In genomic region chr14:23400777-23401469, GRCm38 (mm10) we compare ENCODE assay signal across 7 mouse cellular contexts.
DNase-seq lines count a peak whose midpoint lies in the region; ATAC-seq and TF ChIP-seq lines count a peak whose summit lies in the region.

No protein-coding gene starts in this region.

- no peaks in the 10 kb centered on the region for H3K36me3 ChIP-seq in C2C12 (ENCODE audit: control insufficient read depth, insufficient read depth)
- H3K36me3 ChIP-seq in kidney, postnatal 0 days (ENCODE audit: insufficient read depth, low read length) = no peaks in the 10 kb centered on the region

- H3K79me3 ChIP-seq in C2C12 (ENCODE audit: low read depth) = no peaks in the 10 kb centered on the region

- peak; percentile 42 for TF ChIP-seq CTCF in C2C12 (IDR thresholded peaks at IDR 0.05; ENCODE audit: control insufficient read depth, insufficient read depth, insufficient read length)
- peak; percentile 82 for TF ChIP-seq CTCF in kidney, postnatal 0 days (IDR thresholded peaks at IDR 0.05; ENCODE audit: low read depth)
- peak; percentile 24; the same call in 1 of the 2 replicates for TF ChIP-seq CTCF in lung, adult 2 months (IDR thresholded peaks at IDR 0.05; ENCODE audit: insufficient read depth, low read length)

- peak; percentile 90 for DNase-seq in NIH3T3 (ENCODE audit: low read depth)
- DNase-seq in embryo, embryonic 10 days (ENCODE audit: low spot score) = peak; percentile 87
- peak; percentile 24 to 33 for DNase-seq in heart, adult 9 months (ENCODE audit: low spot score in 2 of 2)
- DNase-seq in kidney, postnatal 0 days (ENCODE audit: low spot score) = peak; percentile 96
- DNase-seq in lung, adult 2 months = no peak
- DNase-seq in retina, embryonic 14.5 days (ENCODE audit: low spot score) = peak; percentile 89

- H3K9me3 ChIP-seq in kidney, postnatal 0 days (replicated peaks; ENCODE audit: low read length) = no peaks in the 10 kb centered on the region

- no peak overlapping the region for H3K4me2 ChIP-seq in kidney, postnatal 0 days (ENCODE audit: low read length)

- 0 out of 2 replicates have a peak, but pooled peaks have one; percentile 72 for ATAC-seq in kidney, postnatal 0 days (replicated peaks; ENCODE audit: low FRiP score, low read depth)

- no peak overlapping the region for H3K4me3 ChIP-seq in C2C12 (ENCODE audit: insufficient read depth, poor library complexity, severe bottlenecking)
- H3K4me3 ChIP-seq in kidney, postnatal 0 days (replicated peaks; ENCODE audit: low read depth, low read length) = no peak overlapping the region
- H3K4me3 ChIP-seq in lung, adult 2 months (replicated peaks; ENCODE audit: extremely low read depth, low read depth, low read length) = no peak overlapping the region

- no peak overlapping the region for H3K9ac ChIP-seq in kidney, postnatal 0 days (ENCODE audit: low read depth, low read length)

- WGBS in kidney, postnatal 0 days = 11% methylated on average over 6 of the region's 6 CpGs
- 12% methylated on average over 6 of the region's 6 CpGs for WGBS in lung, adult 2 months

- no peaks in the 10 kb centered on the region for H3K27me3 ChIP-seq in C2C12 (ENCODE audit: control insufficient read depth, insufficient read depth, insufficient read length)
- no peaks in the 10 kb centered on the region for H3K27me3 ChIP-seq in kidney, postnatal 0 days (ENCODE audit: insufficient read depth, low read length)

- H3ac ChIP-seq in C2C12 (ENCODE audit: control insufficient read depth, insufficient read length, low read depth) = no peak overlapping the region

- 0 out of 2 replicates have a peak, but pooled peaks cover 3% of the 10 kb centered on the region for H3K4me1 ChIP-seq in kidney, postnatal 0 days (replicated peaks; ENCODE audit: insufficient read depth, low read length)
- H3K4me1 ChIP-seq in lung, adult 2 months (ENCODE audit: control insufficient read depth, insufficient read depth, low read length) = no peaks in the 10 kb centered on the region

- no peak for TF ChIP-seq POLR2A in lung, adult 2 months (IDR thresholded peaks at IDR 0.05; ENCODE audit: borderline replicate concordance, extremely low read depth, low read depth, low read length)

- no peaks in the 10 kb centered on the region for H3K79me2 ChIP-seq in C2C12 (ENCODE audit: control insufficient read depth, insufficient read depth)

- no peak overlapping the region for H3K27ac ChIP-seq in kidney, postnatal 0 days

TF ChIP-seq in C2C12, 6 proteins besides CTCF, POLR2A, EP300 and RAD21:
- TF ChIP-seq MAX (IDR thresholded peaks at IDR 0.05) = no peak
- no peak for TF ChIP-seq CEBPB (IDR thresholded peaks at IDR 0.05; ENCODE audit: low read depth)
- no peak for TF ChIP-seq MYOG (IDR thresholded peaks at IDR 0.05; ENCODE audit: control insufficient read depth, extremely low read depth, insufficient read length)
- TF ChIP-seq MYOD1 (IDR thresholded peaks at IDR 0.05; ENCODE audit: control insufficient read depth, insufficient read length, low read depth) = no peak
- no peak for TF ChIP-seq USF1 (IDR thresholded peaks at IDR 0.05; ENCODE audit: low read depth)
- no peak for TF ChIP-seq FOSL1 (IDR thresholded peaks at IDR 0.05; ENCODE audit: insufficient read depth, low read length, poor library complexity, severe bottlenecking)
TF ChIP-seq in C2C12: peak in this region for 0.

Comparison
In these comparisons a context has a peak if more than half of its experiments do, and no peak if none do; other contexts are left out.
1. CTCF ChIP-seq: peak in every context shown above with its lines; median percentile 82 in kidney, postnatal 0 days; 42 in C2C12; 24 in lung, adult 2 months.